Mouse (Mus musculus): ENCODE results near the gene Hk2. TPM values are rescaled to one million over a fixed set of nuclear protein-coding genes. Genes with fewer than 3 reads are reported as not detected.
A peak's percentile ranks its signal among the peaks of the same experiment; 100 is the strongest.

The Hk2 gene
- polyA plus RNA-seq, 1 experiment from 2014 or later: 20.5 TPM

DNA sequence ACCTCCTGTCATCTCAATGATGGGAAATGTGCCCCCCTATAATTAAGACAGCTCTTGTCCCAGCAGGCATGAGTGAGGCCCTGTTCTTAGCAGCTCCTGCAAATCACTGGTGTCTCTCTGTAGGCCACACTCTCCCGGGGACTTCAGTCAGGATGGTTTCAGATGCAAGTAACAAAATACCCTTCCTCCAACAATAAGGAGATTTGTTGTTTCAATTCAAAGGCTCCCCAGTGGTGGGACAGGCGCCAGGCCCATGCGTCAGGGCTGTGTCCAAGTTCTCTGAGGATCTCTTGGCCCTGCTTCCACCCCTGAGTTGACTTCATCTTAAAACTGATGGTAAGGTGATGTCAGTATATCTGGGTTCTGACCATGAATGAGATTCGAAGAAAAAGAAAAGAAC is 9.7 kb upstream of the Hk2 start:
- no peak overlapping the region for H3K4me2 ChIP-seq
- WGBS: 62% methylated on average over 4 of the region's 4 CpGs
- H3K36me3 ChIP-seq: no peaks in the 10 kb centered on the region
- no peak overlapping the region for H3K27ac ChIP-seq
- no peak overlapping the region for H3K4me3 ChIP-seq
- H3K9me3 ChIP-seq: no peaks in the 10 kb centered on the region
- no peaks in the 10 kb centered on the region for H3K27me3 ChIP-seq
- ATAC-seq (ENCODE audit: insufficient number of reproducible peaks, insufficient read depth, low FRiP score, low TSS enrichment, low read depth): no peak
- H3K9ac ChIP-seq: no peak overlapping the region
- no peaks in the 10 kb centered on the region for H3K4me1 ChIP-seq

DNA sequence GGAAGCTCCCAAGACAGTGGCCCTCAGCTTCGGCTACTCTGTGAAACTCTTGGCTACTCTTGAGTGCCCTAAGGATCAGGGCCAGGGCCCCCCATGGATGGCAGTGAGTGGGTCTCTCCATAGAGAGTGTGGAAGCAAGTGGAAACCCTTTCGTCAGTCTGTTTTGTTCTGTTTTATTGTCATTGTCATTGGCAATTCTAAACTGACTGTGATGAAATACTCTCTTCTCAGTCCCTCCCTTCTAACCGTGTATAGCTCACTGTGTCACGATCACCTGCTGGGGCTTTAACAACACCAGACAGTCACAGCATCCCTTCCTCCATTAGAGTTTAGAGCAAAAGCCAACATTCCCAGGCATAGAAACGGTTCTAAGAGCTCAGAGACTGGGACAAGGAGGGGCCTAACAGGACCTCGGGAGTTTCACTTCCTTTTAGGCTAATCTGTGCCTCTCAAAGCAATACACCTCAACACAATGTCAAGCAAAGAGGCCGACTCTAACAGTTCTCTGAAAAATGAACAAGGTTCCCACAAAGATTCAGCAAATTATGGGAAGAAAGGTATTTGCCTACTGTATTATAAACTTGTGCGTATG is 6.6 kb upstream of the Hk2 start:
- WGBS: 61% methylated on average over 8 of the region's 8 CpGs
- Histone ChIP-seq H3K4me1 (no peaks in the 10 kb centered on the region), H3K27me3 (no peaks in the 10 kb centered on the region), H3K36me3 (no peaks in the 10 kb centered on the region), H3K4me3 (no peak overlapping the region), H3K4me2 (no peak overlapping the region), H3K27ac (no peak overlapping the region), H3K9me3 (no peaks in the 10 kb centered on the region), H3K9ac (no peak overlapping the region)
- no peak for ATAC-seq (ENCODE audit: insufficient number of reproducible peaks, insufficient read depth, low FRiP score, low TSS enrichment, low read depth)

DNA sequence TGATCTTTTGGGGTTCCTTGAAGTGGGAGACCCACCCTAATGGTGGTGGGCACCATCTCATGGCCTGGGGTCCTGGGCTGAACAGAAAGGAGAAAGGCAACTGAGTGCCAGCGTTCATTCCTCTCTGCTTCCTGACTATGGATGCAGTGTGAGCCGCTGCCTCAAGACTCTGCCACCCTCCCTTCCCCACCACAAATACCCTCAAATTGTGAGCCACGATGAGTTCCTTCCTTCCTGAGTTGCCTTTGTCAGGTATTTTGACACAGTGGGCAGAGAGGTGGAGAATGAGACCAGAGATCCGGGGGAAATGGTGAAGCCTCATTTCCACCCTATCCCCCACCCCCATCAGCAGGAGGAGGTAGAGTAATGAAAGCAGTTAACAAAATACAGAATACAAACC is 6.1 kb upstream of the Hk2 start:
- Histone ChIP-seq H3K27ac (no peak overlapping the region), H3K9ac (no peak overlapping the region), H3K27me3 (0 out of 2 replicates have a peak, but pooled peaks cover 3% of the 10 kb centered on the region), H3K9me3 (no peaks in the 10 kb centered on the region), H3K4me1 (no peaks in the 10 kb centered on the region), H3K36me3 (no peaks in the 10 kb centered on the region), H3K4me2 (no peak overlapping the region), H3K4me3 (no peak overlapping the region)
- no peak for ATAC-seq (ENCODE audit: insufficient number of reproducible peaks, insufficient read depth, low FRiP score, low TSS enrichment, low read depth)
- WGBS: 65% methylated on average over 4 of the region's 4 CpGs

DNA sequence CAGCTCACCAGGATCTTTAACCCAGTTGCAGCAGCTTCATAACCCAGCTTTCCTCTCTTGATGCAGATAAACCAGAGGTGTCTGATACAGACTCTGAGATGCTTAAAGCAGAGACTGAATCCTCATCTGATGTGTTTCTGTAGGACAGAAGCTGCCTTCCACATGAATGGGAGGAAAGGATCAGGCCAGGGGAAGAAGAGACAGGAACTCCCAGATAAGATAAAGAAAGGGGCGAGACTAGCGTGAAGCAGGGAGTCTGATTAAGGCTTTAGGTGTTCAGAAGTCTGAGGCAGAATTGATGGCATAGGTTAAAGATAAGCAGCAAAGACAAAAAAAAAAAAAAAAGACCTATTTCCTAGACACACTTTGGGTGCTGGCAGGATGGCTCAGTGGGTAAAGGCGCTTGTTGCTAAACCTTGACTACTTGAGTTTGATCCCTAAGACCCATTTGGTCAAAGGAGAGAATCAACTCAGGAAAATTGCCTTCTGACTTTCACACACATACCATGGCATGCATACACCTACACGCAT is 2.9 kb upstream of the Hk2 start:
- no peak overlapping the region for H3K9ac ChIP-seq
- peaks cover 8% of the 10 kb centered on the region; the same call in 1 of the 2 replicates for H3K4me1 ChIP-seq
- 92% methylated on average over 4 of the region's 4 CpGs for WGBS
- no peaks in the 10 kb centered on the region for H3K9me3 ChIP-seq
- no peak overlapping the region for H3K27ac ChIP-seq
- H3K4me3 ChIP-seq: no peak overlapping the region
- H3K36me3 ChIP-seq: no peaks in the 10 kb centered on the region
- ATAC-seq (ENCODE audit: insufficient number of reproducible peaks, insufficient read depth, low FRiP score, low TSS enrichment, low read depth): no peak
- no peak overlapping the region for H3K4me2 ChIP-seq
- 0 out of 2 replicates have a peak, but pooled peaks cover 8% of the 10 kb centered on the region for H3K27me3 ChIP-seq

DNA sequence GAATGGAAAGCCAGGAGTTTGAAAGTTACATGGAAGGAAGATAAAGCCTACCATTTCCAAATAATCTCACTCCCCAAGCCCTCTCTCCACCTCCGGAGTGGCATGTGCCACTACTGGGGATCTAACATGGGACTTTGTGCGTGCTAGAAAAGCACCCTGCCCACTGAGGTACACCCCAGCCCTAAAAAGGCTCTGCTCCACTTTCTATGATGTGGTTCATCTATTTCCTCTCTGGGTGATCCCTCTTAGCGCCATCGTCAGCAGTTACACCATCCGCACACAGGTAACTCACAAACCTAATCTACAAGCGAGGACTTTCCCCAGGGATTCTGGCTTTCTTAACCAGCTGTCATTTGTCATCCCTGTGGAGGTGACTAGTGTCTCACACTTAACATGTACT is 1.1 kb upstream of the Hk2 start:
- WGBS: 87% methylated on average over 6 of the region's 6 CpGs
- no peaks in the 10 kb centered on the region for H3K36me3 ChIP-seq
- H3K9me3 ChIP-seq: no peaks in the 10 kb centered on the region
- no peak overlapping the region for H3K27ac ChIP-seq
- H3K4me1 ChIP-seq: peaks cover 18% of the 10 kb centered on the region
- no peak overlapping the region; the same call in 1 of the 2 replicates for H3K4me2 ChIP-seq
- H3K9ac ChIP-seq: no peak overlapping the region
- H3K27me3 ChIP-seq: 0 out of 2 replicates have a peak, but pooled peaks cover 8% of the 10 kb centered on the region
- no peak for ATAC-seq (ENCODE audit: insufficient number of reproducible peaks, insufficient read depth, low FRiP score, low TSS enrichment, low read depth)
- H3K4me3 ChIP-seq: no peak overlapping the region

DNA sequence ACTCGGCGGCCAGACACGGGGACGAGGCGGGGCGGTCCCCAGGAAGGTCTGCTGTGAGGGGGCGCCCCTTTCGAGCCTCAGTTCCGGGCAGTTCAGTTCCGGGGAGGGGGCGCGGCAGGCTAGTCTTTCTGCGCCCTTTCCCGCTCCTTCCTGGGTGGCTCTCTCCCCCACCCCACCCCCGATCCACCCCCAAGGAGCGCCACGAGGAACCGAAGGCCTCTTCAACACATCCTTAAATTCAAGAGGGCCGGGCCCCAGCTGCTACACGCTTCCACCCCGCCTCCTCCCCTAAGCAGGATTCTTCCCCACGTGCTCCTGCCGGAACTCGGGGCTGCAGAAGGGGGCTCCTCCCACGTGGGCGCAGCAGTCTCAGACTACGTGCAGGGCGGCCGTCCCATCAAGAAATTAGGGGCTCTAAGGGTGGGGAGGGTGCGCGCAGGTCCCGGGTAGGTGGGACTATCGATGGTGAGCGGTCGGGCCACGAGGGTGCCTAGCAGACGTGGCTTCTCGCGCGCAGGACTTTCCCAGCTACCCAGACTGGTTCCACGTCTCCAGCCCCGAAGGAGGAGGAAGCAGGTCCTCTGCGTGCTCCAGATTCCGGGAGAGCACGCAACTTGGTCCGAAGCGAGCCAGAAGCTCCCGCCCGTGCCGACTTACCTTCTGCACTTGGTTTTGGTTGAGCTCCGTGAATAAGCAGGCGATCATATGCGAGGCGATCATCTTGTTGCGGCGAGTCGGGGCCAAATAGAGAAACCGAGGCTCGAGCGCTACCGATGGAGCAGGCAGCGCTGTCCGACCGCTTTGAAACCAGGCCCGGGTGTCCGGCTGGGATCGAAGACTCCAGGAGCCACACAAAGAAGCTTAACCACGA is 758 bp downstream of the Hk2 start:
- Histone ChIP-seq H3K9ac (peak overlapping the region; percentile 75), H3K4me3 (peak overlapping the region; percentile 66), H3K27me3 (0 out of 2 replicates have a peak, but pooled peaks cover 8% of the 10 kb centered on the region), H3K36me3 (no peaks in the 10 kb centered on the region), H3K9me3 (no peaks in the 10 kb centered on the region), H3K27ac (peak overlapping the region; percentile 71), H3K4me1 (peaks cover 24% of the 10 kb centered on the region), H3K4me2 (peak overlapping the region; percentile 91)
- WGBS: under 1% methylated on average over 68 of the region's 68 CpGs
- ATAC-seq (ENCODE audit: insufficient number of reproducible peaks, insufficient read depth, low FRiP score, low TSS enrichment, low read depth): peak; percentile 56; the same call in 1 of the 2 replicates

DNA sequence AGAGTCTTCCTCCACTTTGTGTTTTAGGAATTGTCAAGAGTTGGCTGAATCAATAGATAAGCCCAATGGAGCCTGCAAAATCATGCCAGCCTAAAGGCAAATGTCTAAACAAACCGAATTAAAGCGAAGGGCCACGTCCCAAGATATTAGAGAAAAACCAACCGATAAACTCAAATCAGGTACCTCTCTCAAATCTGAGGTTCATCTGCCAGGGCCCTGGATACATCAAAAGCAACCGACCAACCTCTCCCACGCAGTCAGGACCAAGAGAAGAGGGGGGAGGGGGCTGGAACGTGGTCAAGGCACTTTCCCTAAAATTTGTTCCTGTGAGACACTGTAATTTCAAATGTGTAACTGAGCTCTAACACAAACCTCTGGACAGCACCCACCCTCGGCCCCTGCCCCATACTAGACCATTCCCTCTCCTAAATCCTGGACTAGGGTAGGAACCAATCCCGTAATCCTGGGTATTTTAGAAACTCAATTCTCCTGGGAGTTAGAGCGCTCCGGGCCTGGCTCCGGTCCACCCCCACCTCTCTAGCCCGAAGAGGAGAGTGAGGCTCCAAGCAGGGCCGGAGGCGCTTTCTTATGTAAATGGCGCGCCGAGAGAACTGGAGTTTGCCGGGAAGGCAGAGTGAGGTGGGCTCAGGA is 1.7 kb downstream of the Hk2 start:
- Histone ChIP-seq H3K27me3 (0 out of 2 replicates have a peak, but pooled peaks cover 8% of the 10 kb centered on the region), H3K9me3 (no peaks in the 10 kb centered on the region), H3K4me2 (peak overlapping the region; percentile 91), H3K4me1 (peaks cover 24% of the 10 kb centered on the region), H3K27ac (peak overlapping the region; percentile 71), H3K9ac (peak overlapping the region; percentile 75), H3K36me3 (no peaks in the 10 kb centered on the region), H3K4me3 (peak overlapping the region; percentile 66)
- ATAC-seq (ENCODE audit: insufficient number of reproducible peaks, insufficient read depth, low FRiP score, low TSS enrichment, low read depth): no peak
- WGBS: under 1% methylated on average over 19 of the region's 19 CpGs

DNA sequence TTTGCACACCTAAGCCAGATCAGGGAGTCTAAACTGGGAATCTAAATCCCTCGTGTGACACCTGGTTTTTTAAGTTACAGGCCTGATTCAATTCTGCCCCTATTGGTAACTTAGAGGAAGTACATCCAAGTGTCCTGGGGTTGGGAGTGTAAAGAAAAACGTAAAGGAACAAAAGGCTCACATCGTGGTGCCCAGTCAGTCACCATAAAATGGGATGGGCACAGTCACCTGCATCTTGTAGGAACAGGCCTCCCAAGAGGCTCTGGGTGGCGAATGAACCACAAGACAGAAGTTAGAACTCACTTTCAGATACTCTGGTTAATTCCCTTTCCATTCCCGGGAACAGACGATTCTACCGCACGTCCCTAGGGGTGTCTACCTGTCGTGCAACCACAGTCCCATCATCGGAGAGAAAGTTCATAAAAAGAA is 2.3 kb downstream of the Hk2 start:
- 0 out of 2 replicates have a peak, but pooled peaks cover 8% of the 10 kb centered on the region for H3K27me3 ChIP-seq
- no peaks in the 10 kb centered on the region for H3K9me3 ChIP-seq
- H3K36me3 ChIP-seq: no peaks in the 10 kb centered on the region
- H3K4me2 ChIP-seq: peak overlapping the region; percentile 91
- peak overlapping the region; percentile 66 for H3K4me3 ChIP-seq
- H3K9ac ChIP-seq: peak overlapping the region; percentile 75
- ATAC-seq (ENCODE audit: insufficient number of reproducible peaks, insufficient read depth, low FRiP score, low TSS enrichment, low read depth): no peak
- H3K4me1 ChIP-seq: peaks cover 24% of the 10 kb centered on the region
- no peak overlapping the region for H3K27ac ChIP-seq
- WGBS: 3% methylated on average over 10 of the region's 10 CpGs

DNA sequence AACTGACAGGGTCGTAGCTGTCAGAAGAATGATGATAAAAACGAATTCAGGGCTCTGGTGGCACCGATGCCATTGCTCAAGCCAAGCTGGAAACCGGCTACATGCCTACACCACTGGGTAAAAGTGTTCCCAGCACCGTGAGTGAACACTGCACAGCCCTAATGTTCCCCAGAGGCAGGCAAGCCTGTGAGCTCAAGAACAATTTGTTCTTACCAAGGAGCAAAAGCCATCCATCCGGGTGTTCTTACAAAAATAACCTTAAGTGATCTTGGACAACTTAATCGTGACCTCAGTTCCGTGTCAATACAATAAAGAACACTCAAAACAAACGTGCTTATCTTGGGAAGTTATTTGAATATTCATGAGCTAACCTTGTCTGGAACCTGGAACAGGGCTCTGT is 3.2 kb downstream of the Hk2 start:
- Histone ChIP-seq H3K36me3 (0 out of 2 replicates have a peak, but pooled peaks cover 5% of the 10 kb centered on the region), H3K9ac (no peak overlapping the region), H3K9me3 (no peaks in the 10 kb centered on the region), H3K4me1 (peaks cover 24% of the 10 kb centered on the region), H3K4me2 (no peak overlapping the region; the same call in 1 of the 2 replicates), H3K4me3 (no peak overlapping the region), H3K27me3 (0 out of 2 replicates have a peak, but pooled peaks cover 8% of the 10 kb centered on the region), H3K27ac (no peak overlapping the region)
- WGBS: 65% methylated on average over 9 of the region's 9 CpGs
- ATAC-seq (ENCODE audit: insufficient number of reproducible peaks, insufficient read depth, low FRiP score, low TSS enrichment, low read depth): no peak

DNA sequence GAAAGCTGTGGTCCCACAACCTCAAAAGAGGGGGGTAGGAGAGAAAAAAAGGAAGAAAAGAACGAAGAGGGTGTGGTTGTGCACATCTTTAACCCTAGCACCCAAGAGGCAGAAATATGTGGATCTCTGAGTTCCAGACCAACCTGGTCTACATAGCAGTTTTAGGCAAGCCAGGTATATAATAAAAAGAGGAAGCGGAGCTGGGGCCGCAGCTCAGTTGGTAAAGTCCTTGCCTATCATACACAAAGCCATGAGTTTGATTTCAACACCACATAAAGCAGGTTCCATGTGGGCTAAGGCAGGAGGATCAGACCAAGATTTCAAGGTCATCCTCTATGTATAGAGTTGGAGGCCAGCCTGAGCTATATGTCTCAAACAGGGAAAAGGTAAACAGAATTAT is 4.0 kb downstream of the Hk2 start:
- H3K9ac ChIP-seq: no peak overlapping the region
- 0 out of 2 replicates have a peak, but pooled peaks cover 5% of the 10 kb centered on the region for H3K36me3 ChIP-seq
- no peak overlapping the region for H3K4me3 ChIP-seq
- no peak for ATAC-seq (ENCODE audit: insufficient number of reproducible peaks, insufficient read depth, low FRiP score, low TSS enrichment, low read depth)
- H3K4me1 ChIP-seq: peaks cover 24% of the 10 kb centered on the region
- 87% methylated on average over 3 of the region's 3 CpGs for WGBS
- no peak overlapping the region for H3K27ac ChIP-seq
- no peak overlapping the region for H3K4me2 ChIP-seq
- H3K9me3 ChIP-seq: no peaks in the 10 kb centered on the region
- 0 out of 2 replicates have a peak, but pooled peaks cover 4% of the 10 kb centered on the region for H3K27me3 ChIP-seq

DNA sequence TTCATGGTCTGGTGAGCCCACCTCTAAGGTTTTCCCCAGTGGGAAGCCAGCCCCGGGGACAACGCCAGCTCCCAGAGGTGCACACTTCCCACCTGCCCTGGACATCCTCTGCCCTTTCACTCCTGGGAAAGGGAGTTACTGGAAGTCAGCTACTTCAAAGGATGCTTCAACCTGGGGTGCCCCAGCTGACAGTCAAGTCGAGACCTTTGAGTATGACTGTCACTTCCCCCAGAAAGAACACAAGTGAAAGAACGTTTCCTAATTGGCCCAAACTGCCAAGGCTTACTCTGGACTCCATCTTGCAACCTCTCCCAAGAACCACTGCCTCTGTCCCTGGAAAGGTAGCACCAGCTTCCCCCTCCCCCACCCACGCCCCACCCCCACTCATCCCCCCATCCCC is 4.5 kb downstream of the Hk2 start:
- 66% methylated on average over 5 of the region's 5 CpGs for WGBS
- H3K4me2 ChIP-seq: 0 out of 2 replicates have a peak overlapping the region, but pooled peaks have one; percentile 5
- no peak for ATAC-seq (ENCODE audit: insufficient number of reproducible peaks, insufficient read depth, low FRiP score, low TSS enrichment, low read depth)
- H3K4me1 ChIP-seq: peaks cover 21% of the 10 kb centered on the region
- H3K9ac ChIP-seq: no peak overlapping the region
- no peak overlapping the region for H3K4me3 ChIP-seq
- no peak overlapping the region for H3K27ac ChIP-seq
- H3K9me3 ChIP-seq: no peaks in the 10 kb centered on the region
- 0 out of 2 replicates have a peak, but pooled peaks cover 5% of the 10 kb centered on the region for H3K36me3 ChIP-seq
- H3K27me3 ChIP-seq: no peaks in the 10 kb centered on the region
